In the genomic region with DNA sequence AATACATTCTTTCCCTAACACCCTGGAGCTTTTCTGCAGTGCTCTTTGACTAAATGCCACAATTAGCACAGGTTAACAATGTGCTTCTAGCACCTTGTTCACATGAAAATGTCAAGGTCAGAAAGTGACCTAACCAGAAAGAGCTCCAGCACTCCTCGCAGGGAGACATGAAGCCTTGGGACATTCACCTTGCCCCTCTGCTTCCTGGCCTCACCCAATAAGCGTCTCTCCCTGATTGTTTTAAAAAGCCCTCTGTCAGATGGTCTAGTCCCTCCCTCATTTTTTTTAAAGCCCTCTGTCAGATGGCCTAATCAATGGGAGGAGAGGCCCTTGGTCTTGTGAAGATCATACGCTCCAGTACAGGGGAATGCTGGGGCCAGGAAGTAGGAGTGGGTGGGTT, we compare ENCODE assay signal across 26 mouse cellular contexts.
"Had no signal": no experiment of that assay in that cellular context is flagged by ENCODE, and none has a peak within 500 bp of the region (broad histone marks: within the 10 kb centered on the region; RNA-seq: fewer than 3 reads in every experiment).

No protein-coding gene starts in this region.

- H3K9me3 ChIP-seq: heart, embryonic 13.5 days; heart, embryonic 15.5 days; hindbrain, embryonic 13.5 days; hindbrain, embryonic 15.5 days; kidney, embryonic 15.5 days; limb, embryonic 13.5 days; limb, embryonic 15.5 days; liver, embryonic 12.5 days had no signal

- H3K9ac ChIP-seq: heart, embryonic 13.5 days; heart, embryonic 15.5 days; hindbrain, embryonic 13.5 days; hindbrain, embryonic 15.5 days; kidney, embryonic 15.5 days; limb, embryonic 13.5 days; limb, embryonic 15.5 days; liver, embryonic 12.5 days had no signal

- H3K4me2 ChIP-seq: heart, embryonic 11.5 days; heart, embryonic 13.5 days; heart, embryonic 15.5 days; hindbrain, embryonic 13.5 days; hindbrain, embryonic 15.5 days; kidney, embryonic 15.5 days; limb, embryonic 13.5 days; limb, embryonic 15.5 days; liver, embryonic 12.5 days had no signal

- H3K36me3 ChIP-seq: heart, embryonic 13.5 days; heart, embryonic 15.5 days; hindbrain, embryonic 13.5 days; hindbrain, embryonic 15.5 days; kidney, embryonic 15.5 days; limb, embryonic 13.5 days; limb, embryonic 15.5 days; liver, embryonic 12.5 days had no signal

- H3K4me3 ChIP-seq: heart, adult 2 months; heart, embryonic 13.5 days; heart, embryonic 15.5 days; hindbrain, embryonic 13.5 days; hindbrain, embryonic 15.5 days; kidney, embryonic 15.5 days; limb, embryonic 13.5 days; limb, embryonic 15.5 days; liver, embryonic 12.5 days had no signal

- DNase-seq: gastrocnemius, postnatal 14 days; gastrocnemius, postnatal 36 days; heart, adult 11 months; heart, adult 2 months; heart, postnatal 14 days; heart, postnatal 36 days; kidney, adult 11 months; kidney, adult 2 months; kidney, adult 9 months; kidney, postnatal 14 days; kidney, postnatal 36 days; layer of hippocampus, adult 9-11 months; layer of hippocampus, postnatal 36 days; left cerebral cortex, postnatal 4 days had no signal

- H3K4me1 ChIP-seq: heart, embryonic 13.5 days; heart, embryonic 15.5 days; hindbrain, embryonic 13.5 days; hindbrain, embryonic 15.5 days; kidney, embryonic 15.5 days; limb, embryonic 13.5 days; limb, embryonic 15.5 days; liver, embryonic 12.5 days had no signal

- ATAC-seq: hindbrain, postnatal 0 days; intestine, embryonic 16.5 days; liver, embryonic 12.5 days had no signal

- H3K27ac ChIP-seq: heart, adult 2 months; heart, embryonic 13.5 days; heart, embryonic 15.5 days; hindbrain, embryonic 13.5 days; hindbrain, embryonic 15.5 days; hindbrain, postnatal 0 days; kidney, embryonic 15.5 days; kidney, postnatal 0 days; limb, embryonic 13.5 days; limb, embryonic 15.5 days; liver, embryonic 12.5 days had no signal

- H3K27me3 ChIP-seq: heart, embryonic 13.5 days; heart, embryonic 15.5 days; hindbrain, embryonic 13.5 days; hindbrain, embryonic 15.5 days; kidney, embryonic 15.5 days; limb, embryonic 13.5 days; limb, embryonic 15.5 days; liver, embryonic 12.5 days had no signal
